Mouse (Mus musculus) forebrain, embryonic 15.5 days (tissue): Measurements from ENCODE around the gene Aagab. TPM values are rescaled to one million over a fixed set of nuclear protein-coding genes. Genes with fewer than 3 reads are reported as not detected.

ENCODE experiments used
- ATAC-seq: fragments of 200-750 bp; cut with Nextera tagmentation; replicated peaks from 2 replicates; pipeline ENCODE4 v1.8.0; 2017; ENCODE audit warnings: mild to moderate bottlenecking, moderate TSS enrichment, moderate library complexity
- H3K27ac ChIP-seq: fragments of 300-500 bp; sonication (generic); replicated peaks from 2 replicates; pipeline ENCODE4 v1.5.1; 2015; ENCODE audit warnings: mild to moderate bottlenecking, inconsistent platforms
- H3K27me3 ChIP-seq: fragments of 300-500 bp; sonication (generic); 2 replicates; pipeline ENCODE4 v1.6.1; 2015; ENCODE audit warnings: inconsistent platforms
- H3K36me3 ChIP-seq: fragments of 300-500 bp; sonication (generic); 2 replicates; pipeline ENCODE4 v1.6.1; 2015; ENCODE audit warnings: mild to moderate bottlenecking, inconsistent platforms
- H3K4me1 ChIP-seq: fragments of 300-500 bp; sonication (generic); 2 replicates; pipeline ENCODE4 v1.6.1; 2015; ENCODE audit warnings: inconsistent platforms
- H3K4me2 ChIP-seq: fragments of 300-500 bp; sonication (generic); replicated peaks from 2 replicates; pipeline ENCODE4 v1.6.1; 2015; ENCODE audit warnings: mild to moderate bottlenecking, inconsistent platforms
- H3K4me3 ChIP-seq: fragments of 300-500 bp; sonication (generic); 2 replicates; pipeline ENCODE4 v1.5.1; 2015; ENCODE audit warnings: mild to moderate bottlenecking, inconsistent platforms
- H3K9ac ChIP-seq: fragments of 300-500 bp; sonication (generic); replicated peaks from 2 replicates; pipeline ENCODE4 v1.6.1; 2015; ENCODE audit warnings: mild to moderate bottlenecking, inconsistent platforms
- H3K9me3 ChIP-seq: fragments of 300-500 bp; sonication (generic); 2 replicates; pipeline ENCODE4 v1.6.1; 2016; ENCODE audit warnings: inconsistent platforms
- WGBS: fragments of 180-500 bp; shearing (Covaris S2); methylation state at CpG from one replicate; pipeline ENCODE4 v1.1.7; 2015; ENCODE audit warnings: mixed read lengths; 5-methylcytosine and 5-hydroxymethylcytosine counted together
- polyA plus RNA-seq: library from polyadenylated mRNA; unstranded; fragments of >200 nt; fragmentation: Nextera tagmentation; extraction: Ambion mirVana; gene quantifications from 2 replicates; pipeline ENCODE4 v1.2.1, GENCODE M21; 2015

The Aagab gene
- polyA plus RNA-seq, 1 experiment from 2014 or later, result 56.6 TPM

DNA sequence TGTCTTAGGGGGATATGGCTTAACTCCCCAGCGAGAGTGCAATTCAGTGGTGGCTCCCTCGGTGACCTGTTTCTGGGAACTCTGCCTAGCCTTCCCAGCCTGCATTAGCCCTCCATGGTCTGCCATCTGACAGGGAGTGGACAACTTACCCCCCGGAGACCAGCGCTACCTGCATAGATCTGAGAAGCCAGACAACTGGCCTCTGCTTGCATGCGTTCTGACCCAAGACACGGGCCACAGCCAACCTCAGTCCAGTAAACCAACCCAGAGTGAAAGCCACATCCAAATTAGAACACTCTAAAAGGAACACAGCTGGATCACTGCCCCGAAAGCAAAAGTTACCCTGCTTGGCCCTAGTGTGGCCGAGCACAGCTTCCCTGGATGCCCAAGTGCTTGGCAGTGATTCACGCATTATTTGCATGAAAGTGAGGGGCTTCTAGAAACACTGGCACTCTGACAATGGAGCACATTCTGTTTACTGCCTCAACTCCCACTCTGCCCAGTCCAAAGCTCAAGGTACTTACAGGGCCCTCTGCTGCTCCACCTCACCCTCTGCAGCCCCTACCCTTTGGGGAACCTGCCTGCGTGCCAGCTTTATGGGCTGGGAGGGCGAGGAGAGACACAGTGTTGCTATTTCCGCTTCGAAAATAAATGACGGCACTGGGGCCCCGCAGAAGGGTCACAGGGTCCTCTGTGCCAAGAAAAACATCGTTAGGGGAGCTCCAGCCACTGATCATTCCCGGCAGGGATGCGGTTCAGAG lies 64.3 kb downstream of the Aagab start:
- H3K36me3 ChIP-seq, result no peaks in the 10 kb centered on the region
- H3K9me3 ChIP-seq, result no peaks in the 10 kb centered on the region
- ATAC-seq, result no peak
- H3K4me2 ChIP-seq, result no peak overlapping the region
- no peak overlapping the region for H3K4me3 ChIP-seq
- H3K27ac ChIP-seq, result no peak overlapping the region
- H3K9ac ChIP-seq, result no peak overlapping the region
- 46% methylated on average over 18 of the region's 18 CpGs for WGBS
- no peaks in the 10 kb centered on the region for H3K27me3 ChIP-seq
- H3K4me1 ChIP-seq, result peaks cover 35% of the 10 kb centered on the region

DNA sequence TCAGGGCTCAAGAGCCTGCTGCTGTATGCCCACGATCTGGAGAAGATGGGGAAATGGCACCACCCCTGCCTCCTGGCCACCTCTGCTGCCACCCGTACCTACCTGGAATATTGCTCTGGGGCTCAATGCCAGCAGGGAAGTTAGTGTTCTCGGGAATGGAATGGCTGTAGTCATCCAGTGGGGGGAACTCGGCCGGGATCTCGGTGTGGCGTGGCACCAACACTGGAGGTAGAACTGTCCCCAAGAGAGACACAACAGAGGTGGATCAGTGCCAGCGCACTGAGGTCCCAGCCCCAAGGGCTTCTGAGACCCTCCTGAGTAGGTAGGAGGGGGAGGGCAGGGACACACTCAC lies 64.9 kb downstream of the Aagab start:
- H3K4me1 ChIP-seq, result peaks cover 35% of the 10 kb centered on the region
- no peaks in the 10 kb centered on the region for H3K27me3 ChIP-seq
- no peak overlapping the region for H3K4me3 ChIP-seq
- H3K9me3 ChIP-seq, result no peaks in the 10 kb centered on the region
- no peak overlapping the region for H3K27ac ChIP-seq
- no peak for ATAC-seq
- H3K9ac ChIP-seq, result no peak overlapping the region
- H3K4me2 ChIP-seq, result no peak overlapping the region
- H3K36me3 ChIP-seq, result no peaks in the 10 kb centered on the region
- 71% methylated on average over 8 of the region's 8 CpGs for WGBS

DNA sequence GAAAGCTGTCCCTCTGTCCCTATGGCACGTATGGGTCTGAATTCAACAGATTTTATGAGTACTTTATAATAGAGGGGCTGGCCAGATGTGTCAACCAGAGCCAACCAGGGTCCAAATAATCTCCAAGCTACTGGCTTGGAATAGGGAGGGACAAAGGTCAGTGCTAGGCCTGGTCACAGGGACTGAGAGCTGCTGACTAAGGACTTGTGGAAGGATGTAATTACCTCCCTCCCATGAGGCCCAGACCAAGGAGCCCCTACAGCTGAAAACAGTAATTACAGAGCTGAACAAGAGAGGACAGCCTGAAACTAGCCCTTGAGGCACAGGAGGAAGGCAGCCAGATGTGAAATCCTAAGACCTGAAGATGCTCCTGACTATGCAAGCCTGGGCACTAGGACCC lies 66.2 kb downstream of the Aagab start:
- Histone ChIP-seq H3K36me3 (no peaks in the 10 kb centered on the region), H3K9ac (no peak overlapping the region), H3K27ac (no peak overlapping the region), H3K4me1 (peaks cover 35% of the 10 kb centered on the region), H3K27me3 (no peaks in the 10 kb centered on the region), H3K9me3 (no peaks in the 10 kb centered on the region), H3K4me3 (no peak overlapping the region), H3K4me2 (no peak overlapping the region)
- WGBS, result 82% methylated on average over 1 of the region's 1 CpGs
- ATAC-seq, result no peak

DNA sequence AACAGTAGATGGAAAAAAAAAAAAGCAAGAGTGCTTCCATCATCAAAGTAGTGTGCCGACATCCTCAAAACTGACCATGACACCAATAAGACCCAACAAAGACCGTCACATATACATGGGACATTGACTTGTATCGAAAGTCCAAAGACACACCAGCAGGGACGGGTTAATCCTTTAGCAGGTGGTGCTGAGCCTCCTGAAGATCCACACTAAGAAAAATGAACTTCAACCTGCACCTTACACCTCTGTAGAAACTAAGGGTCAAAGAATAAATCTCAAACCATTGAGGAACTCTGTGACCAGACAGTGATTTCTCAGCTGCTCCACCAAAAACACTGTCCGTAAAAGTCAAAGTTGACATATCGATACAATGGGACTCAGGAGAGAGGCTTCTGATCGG lies 67.4 kb downstream of the Aagab start:
- no peak overlapping the region for H3K4me3 ChIP-seq
- no peaks in the 10 kb centered on the region for H3K36me3 ChIP-seq
- ATAC-seq, result no peak
- no peak overlapping the region for H3K27ac ChIP-seq
- 95% methylated on average over 7 of the region's 7 CpGs for WGBS
- H3K27me3 ChIP-seq, result no peaks in the 10 kb centered on the region
- peaks cover 32% of the 10 kb centered on the region for H3K4me1 ChIP-seq
- no peak overlapping the region for H3K9ac ChIP-seq
- no peaks in the 10 kb centered on the region for H3K9me3 ChIP-seq
- H3K4me2 ChIP-seq, result no peak overlapping the region

DNA sequence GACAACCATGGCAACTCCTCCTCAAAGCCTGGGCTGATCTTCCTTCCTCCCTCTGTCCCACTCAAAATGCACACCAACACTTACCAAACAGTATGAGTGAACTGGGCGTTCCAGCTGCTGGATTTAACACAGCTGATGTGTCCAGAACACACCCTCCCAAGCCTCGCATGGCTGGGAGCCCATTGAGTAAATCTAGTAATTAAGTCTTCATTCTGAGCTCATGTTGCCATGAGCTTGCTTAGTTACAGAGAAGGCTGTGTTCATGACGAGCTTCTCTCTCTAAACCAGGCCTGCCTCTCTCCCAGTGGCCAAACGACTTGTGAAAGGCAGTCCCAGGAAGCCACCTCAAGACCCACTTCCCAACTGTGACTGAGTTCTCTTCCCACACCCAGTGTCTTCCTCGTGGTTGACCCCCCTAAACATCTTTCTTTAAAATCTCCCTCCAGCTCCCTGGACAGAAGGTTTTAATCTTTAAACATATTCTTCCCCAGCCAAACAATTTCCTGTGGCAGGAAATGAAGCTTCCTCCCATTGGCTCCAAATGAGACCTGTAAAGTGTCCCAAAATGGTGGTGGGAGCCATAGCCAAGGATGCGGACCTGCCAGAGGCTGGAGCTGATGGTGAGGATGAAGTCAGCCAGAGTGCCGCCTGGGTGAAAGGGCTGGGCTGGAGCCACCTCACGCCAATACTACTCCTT lies 70.5 kb downstream of the Aagab start:
- H3K4me3 ChIP-seq, result no peak overlapping the region
- no peaks in the 10 kb centered on the region for H3K27me3 ChIP-seq
- H3K4me2 ChIP-seq, result no peak overlapping the region
- no peaks in the 10 kb centered on the region for H3K9me3 ChIP-seq
- H3K36me3 ChIP-seq, result no peaks in the 10 kb centered on the region
- H3K27ac ChIP-seq, result no peak overlapping the region
- 63% methylated on average over 8 of the region's 8 CpGs for whole genome bisulfite sequencing
- ATAC-seq, result no peak
- no peak overlapping the region for H3K9ac ChIP-seq
- H3K4me1 ChIP-seq, result peaks cover 11% of the 10 kb centered on the region

DNA sequence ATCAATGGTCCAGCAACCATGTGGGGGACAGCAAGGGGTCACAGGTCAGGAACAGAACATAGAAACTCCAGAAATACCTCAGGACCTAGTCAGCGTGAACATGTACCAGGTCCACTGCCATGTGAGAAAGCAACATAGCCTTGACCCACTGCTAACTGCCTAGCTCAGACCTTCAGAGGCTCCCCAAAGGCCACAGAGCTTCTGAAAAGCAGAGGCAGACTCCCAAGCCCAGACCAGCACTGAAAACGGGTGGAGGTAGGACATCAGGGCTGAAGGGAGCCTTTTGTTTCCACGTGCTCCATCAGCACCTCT lies 71.0 kb downstream of the Aagab start:
- 85% methylated on average over 3 of the region's 3 CpGs for WGBS
- no peak overlapping the region for H3K4me2 ChIP-seq
- H3K9me3 ChIP-seq, result no peaks in the 10 kb centered on the region
- peaks cover 6% of the 10 kb centered on the region; the same call in 1 of the 2 replicates for H3K4me1 ChIP-seq
- no peaks in the 10 kb centered on the region for H3K36me3 ChIP-seq
- no peak overlapping the region for H3K9ac ChIP-seq
- no peak overlapping the region for H3K27ac ChIP-seq
- no peak overlapping the region for H3K4me3 ChIP-seq
- no peaks in the 10 kb centered on the region for H3K27me3 ChIP-seq
- ATAC-seq, result no peak

DNA sequence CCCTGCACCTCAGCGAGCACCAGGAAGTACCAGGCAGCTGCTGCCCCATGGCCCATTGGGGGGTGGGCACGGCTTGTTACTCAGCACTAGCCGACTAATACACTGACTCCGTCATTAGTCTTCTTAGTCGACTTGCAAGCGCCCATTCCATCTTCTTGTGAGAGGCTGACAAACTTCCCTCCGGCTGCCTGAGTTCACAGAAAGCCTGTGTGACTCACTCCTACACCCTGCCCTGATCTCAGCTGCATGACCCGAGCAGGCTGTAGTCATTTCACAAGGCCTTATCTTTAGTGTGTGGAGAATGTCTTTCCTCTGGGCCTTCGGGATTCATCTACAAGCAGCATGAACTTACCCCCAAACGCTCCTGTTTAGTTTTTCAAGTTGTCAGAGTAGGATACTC lies 72.2 kb downstream of the Aagab start:
- no peaks in the 10 kb centered on the region for H3K27me3 ChIP-seq
- H3K9me3 ChIP-seq, result no peaks in the 10 kb centered on the region
- 91% methylated on average over 10 of the region's 10 CpGs for WGBS
- H3K4me2 ChIP-seq, result no peak overlapping the region
- no peaks in the 10 kb centered on the region for H3K36me3 ChIP-seq
- ATAC-seq, result no peak
- no peak overlapping the region for H3K4me3 ChIP-seq
- H3K9ac ChIP-seq, result no peak overlapping the region
- no peak overlapping the region for H3K27ac ChIP-seq
- no peaks in the 10 kb centered on the region for H3K4me1 ChIP-seq

DNA sequence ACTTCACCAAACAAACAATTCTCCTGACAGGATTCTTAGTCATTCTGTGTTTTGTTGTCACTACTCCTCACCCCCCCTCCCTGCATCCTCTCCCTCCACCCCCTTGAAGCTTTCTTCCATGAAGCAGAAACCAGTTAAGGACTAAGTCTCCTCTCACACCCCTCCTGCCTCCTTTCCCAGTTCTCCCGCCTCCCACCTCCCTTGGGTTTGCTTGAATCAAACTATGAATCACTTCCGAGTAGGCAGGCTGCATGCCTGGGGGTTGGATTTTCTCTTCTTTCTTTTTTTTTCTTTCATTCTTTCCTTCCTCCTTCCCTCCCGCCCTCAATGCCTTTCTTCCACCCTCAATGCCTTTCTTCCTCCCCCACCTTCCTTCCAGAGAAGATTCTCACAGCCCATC lies 75.2 kb downstream of the Aagab start:
- WGBS, result 70% methylated on average over 3 of the region's 3 CpGs
- Histone ChIP-seq H3K27ac (no peak overlapping the region), H3K27me3 (no peaks in the 10 kb centered on the region), H3K9ac (no peak overlapping the region), H3K4me2 (no peak overlapping the region), H3K36me3 (no peaks in the 10 kb centered on the region), H3K9me3 (no peaks in the 10 kb centered on the region), H3K4me3 (no peak overlapping the region), H3K4me1 (no peaks in the 10 kb centered on the region)
- no peak for ATAC-seq

DNA sequence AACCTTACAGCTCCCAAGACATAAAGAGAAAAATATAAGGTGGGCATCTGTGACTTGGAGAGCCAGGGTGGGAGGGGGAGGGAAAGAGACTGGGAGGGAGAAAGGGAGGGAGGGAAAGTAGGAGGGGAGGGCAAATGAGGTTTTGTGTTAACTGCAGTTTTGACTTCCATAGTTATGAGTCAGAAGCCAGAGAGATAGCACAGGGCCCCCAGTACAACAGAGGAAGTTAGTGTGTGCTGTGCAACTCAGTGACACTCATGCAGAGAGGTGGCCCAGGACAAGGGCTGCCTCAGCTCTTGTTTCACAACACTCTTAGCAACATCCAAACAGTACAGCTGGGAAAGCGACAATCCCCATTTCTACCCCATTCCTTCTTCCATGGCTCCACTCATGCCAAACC lies 75.6 kb downstream of the Aagab start:
- Histone ChIP-seq H3K4me3 (no peak overlapping the region), H3K9ac (no peak overlapping the region), H3K4me1 (no peaks in the 10 kb centered on the region), H3K27me3 (no peaks in the 10 kb centered on the region), H3K4me2 (no peak overlapping the region), H3K27ac (no peak overlapping the region), H3K36me3 (no peaks in the 10 kb centered on the region), H3K9me3 (no peaks in the 10 kb centered on the region)
- WGBS, result 100% methylated on average over 1 of the region's 1 CpGs
- no peak for ATAC-seq

DNA sequence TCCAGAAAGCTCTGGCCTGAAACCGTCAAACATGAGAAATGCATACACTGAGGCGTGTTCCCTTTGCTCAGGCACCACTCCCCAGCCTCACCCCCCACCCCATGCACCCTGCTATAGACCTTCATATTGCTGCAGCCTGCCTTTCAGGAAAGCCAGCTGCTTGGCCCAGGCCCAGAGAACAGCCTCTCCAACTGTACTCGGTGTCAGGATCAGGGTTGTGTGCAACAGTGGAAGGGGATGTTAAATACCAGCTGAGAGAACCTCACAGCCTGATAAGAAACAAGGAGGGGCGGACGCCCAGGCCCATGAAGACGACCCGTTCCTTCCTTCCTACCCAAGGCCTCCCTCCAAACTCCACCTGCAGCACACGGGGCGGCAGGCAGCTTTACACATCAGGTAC lies 79.8 kb downstream of the Aagab start:
- WGBS, result 76% methylated on average over 9 of the region's 9 CpGs
- H3K4me3 ChIP-seq, result no peak overlapping the region
- no peaks in the 10 kb centered on the region for H3K9me3 ChIP-seq
- H3K4me1 ChIP-seq, result no peaks in the 10 kb centered on the region
- no peak overlapping the region for H3K27ac ChIP-seq
- H3K27me3 ChIP-seq, result no peaks in the 10 kb centered on the region
- no peak overlapping the region for H3K4me2 ChIP-seq
- ATAC-seq, result no peak
- no peaks in the 10 kb centered on the region for H3K36me3 ChIP-seq
- H3K9ac ChIP-seq, result no peak overlapping the region

DNA sequence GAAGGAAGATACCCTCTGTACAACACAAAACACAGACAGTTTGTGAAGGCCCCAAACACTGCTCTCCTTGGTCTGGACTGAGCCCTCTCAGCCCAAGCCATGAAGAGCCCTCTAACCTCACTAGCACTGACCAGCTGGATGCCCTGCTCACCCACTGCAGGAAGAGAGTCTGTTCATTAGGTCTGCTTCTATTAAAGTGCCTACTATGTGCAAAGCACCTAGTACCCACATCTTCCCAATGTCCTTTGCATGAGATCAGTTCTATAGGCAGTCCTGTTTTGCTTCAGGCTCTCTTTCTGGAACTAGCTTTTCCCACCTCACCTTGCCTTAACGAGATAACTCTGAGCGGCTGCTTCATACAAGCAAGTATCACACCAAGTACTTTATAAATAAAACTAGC lies 80.5 kb downstream of the Aagab start:
- ATAC-seq, result no peak
- Histone ChIP-seq H3K27me3 (no peaks in the 10 kb centered on the region), H3K9me3 (no peaks in the 10 kb centered on the region), H3K36me3 (no peaks in the 10 kb centered on the region), H3K9ac (no peak overlapping the region), H3K4me2 (no peak overlapping the region), H3K4me3 (no peak overlapping the region), H3K4me1 (no peaks in the 10 kb centered on the region), H3K27ac (no peak overlapping the region)
- WGBS, result 86% methylated on average over 2 of the region's 2 CpGs

DNA sequence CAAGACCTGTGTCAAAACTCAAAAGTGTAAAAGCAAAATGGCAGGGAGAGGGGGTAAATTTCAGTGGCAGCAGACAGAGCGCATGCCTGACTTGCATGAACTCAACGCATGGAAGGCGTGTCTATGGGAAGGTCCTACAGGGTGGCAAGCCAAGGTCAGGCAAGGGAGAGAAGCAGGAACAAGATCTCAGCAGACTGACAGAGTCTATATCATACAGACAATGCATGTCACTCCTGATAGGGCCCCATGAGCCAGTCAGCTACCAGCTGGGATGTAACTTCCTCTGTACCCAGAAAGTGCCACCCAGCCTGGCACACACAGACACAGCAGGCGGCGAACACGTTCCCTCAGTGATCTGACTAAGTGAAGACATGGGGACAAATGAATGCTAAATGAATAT lies 81.8 kb downstream of the Aagab start:
- Histone ChIP-seq H3K4me1 (no peaks in the 10 kb centered on the region), H3K4me2 (no peak overlapping the region), H3K4me3 (no peak overlapping the region), H3K36me3 (no peaks in the 10 kb centered on the region), H3K9me3 (no peaks in the 10 kb centered on the region), H3K9ac (no peak overlapping the region), H3K27ac (no peak overlapping the region), H3K27me3 (no peaks in the 10 kb centered on the region)
- WGBS, result 87% methylated on average over 6 of the region's 6 CpGs
- ATAC-seq, result no peak

DNA sequence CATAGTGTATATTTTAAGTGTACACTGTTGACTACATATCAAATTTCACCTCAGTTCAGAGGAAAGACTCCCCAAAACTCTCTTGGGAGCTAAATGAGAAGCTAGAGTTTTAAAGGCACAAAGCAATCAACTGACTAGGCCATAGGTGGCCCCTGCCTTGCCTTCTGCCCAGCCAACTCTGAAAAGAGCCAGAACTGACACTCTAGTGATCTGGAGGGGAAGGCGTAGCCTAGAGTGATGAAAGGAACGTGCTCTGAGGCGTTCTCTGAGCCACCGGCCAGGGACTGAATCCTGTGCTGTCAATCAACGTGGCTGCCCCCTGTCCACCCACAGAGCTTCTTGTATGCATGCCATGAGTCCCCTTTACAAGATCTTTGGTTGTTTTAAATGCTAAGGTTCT lies 82.9 kb downstream of the Aagab start:
- Histone ChIP-seq H3K27me3 (no peaks in the 10 kb centered on the region), H3K27ac (no peak overlapping the region), H3K4me3 (no peak overlapping the region), H3K9ac (no peak overlapping the region), H3K4me2 (no peak overlapping the region), H3K9me3 (no peaks in the 10 kb centered on the region), H3K36me3 (no peaks in the 10 kb centered on the region), H3K4me1 (no peaks in the 10 kb centered on the region)
- WGBS, result 44% methylated on average over 5 of the region's 5 CpGs
- no peak for ATAC-seq
